ENCODE assay signal across 9 mouse cellular contexts in the genomic region with DNA sequence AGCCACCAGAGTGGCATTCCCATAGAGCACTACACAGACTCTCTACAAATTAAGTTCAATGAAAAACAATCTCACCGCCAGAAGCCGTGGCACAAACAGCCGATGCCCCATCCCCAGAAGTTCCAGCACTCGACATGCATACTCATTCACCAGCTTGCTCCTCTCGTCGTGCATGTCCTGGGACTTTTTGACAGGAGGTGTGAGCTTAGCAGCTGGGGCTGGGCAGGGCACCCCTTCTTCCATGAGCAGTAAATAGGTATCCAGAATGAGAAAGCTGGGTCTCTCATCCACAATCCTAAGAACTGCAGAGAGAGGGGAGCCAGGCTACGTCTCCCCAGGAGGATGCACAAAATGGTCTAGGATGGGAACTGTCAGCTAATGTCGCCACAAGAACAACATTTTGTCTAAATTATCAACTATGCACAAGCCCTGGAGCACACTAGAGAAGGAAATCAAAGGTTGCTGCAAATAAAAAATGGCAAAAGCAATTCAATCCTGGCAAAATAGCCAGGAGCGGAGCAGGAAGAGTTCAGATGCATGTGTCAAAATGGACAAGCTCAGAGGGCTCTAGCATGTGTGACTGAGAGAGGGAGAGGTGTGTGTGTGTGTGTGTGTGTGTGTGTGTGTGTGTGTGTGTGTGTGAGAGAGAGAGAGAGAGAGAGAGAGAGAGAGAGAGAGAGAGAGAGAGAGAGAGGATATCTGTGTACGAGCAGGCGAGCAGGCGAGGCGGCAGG.
DNase-seq lines count a peak whose midpoint lies in the region; ATAC-seq and TF ChIP-seq lines count a peak whose summit lies in the region.
"Had no signal": no experiment of that assay in that cellular context is flagged by ENCODE, and none has a peak within 500 bp of the region (broad histone marks: within the 10 kb centered on the region; RNA-seq: fewer than 3 reads in every experiment).

No protein-coding gene starts in this region.

- no peak for DNase-seq in kidney, postnatal 36 days
- DNase-seq in cerebellum, adult 18-20 months = peak; percentile 38 to 65
- DNase-seq in forebrain, postnatal 0 days = peak; percentile 58
- no peak for DNase-seq in limb, embryonic 14.5 days (ENCODE audit: low spot score)
- DNase-seq in right cerebral cortex, postnatal 14 days = peak; percentile 6
- DNase-seq in thymus, postnatal 10 days (ENCODE audit: low spot score in 2 of 2) = no peak
- no peak for DNase-seq in B cell, adult 2 months

- H3K27me3 ChIP-seq in kidney, embryonic 15.5 days = no peaks in the 10 kb centered on the region
- no peaks in the 10 kb centered on the region for H3K27me3 ChIP-seq in forebrain, postnatal 0 days (ENCODE audit: insufficient read depth, low read length)
- no peaks in the 10 kb centered on the region for H3K27me3 ChIP-seq in limb, embryonic 14.5 days (ENCODE audit: control insufficient read depth, insufficient read depth, low read length)

- WGBS in kidney, embryonic 15.5 days = 18% methylated on average over 13 of the region's 13 CpGs
- 9% methylated on average over 12 of the region's 13 CpGs for WGBS in forebrain, postnatal 0 days
- 25% methylated on average over 13 of the region's 13 CpGs for WGBS in limb, embryonic 14.5 days

- TF ChIP-seq POLR2A in limb, embryonic 14.5 days (IDR thresholded peaks at IDR 0.05; ENCODE audit: borderline replicate concordance, extremely low read depth, insufficient read depth, insufficient read length) = no peak

- peaks cover 14% of the 10 kb centered on the region for H3K4me1 ChIP-seq in kidney, embryonic 15.5 days
- H3K4me1 ChIP-seq in forebrain, postnatal 0 days (ENCODE audit: insufficient read depth) = peaks cover 11% of the 10 kb centered on the region; the same call in 1 of the 2 replicates
- H3K4me1 ChIP-seq in limb, embryonic 14.5 days (ENCODE audit: control insufficient read depth, insufficient read depth, low read length) = peaks cover 7% of the 10 kb centered on the region; the same call in 1 of the 2 replicates

- H3K4me2 ChIP-seq in kidney, embryonic 15.5 days = peak overlapping the region; percentile 70
- H3K4me2 ChIP-seq in forebrain, postnatal 0 days (ENCODE audit: low read depth) = peak overlapping the region; percentile 66
- peak overlapping the region; percentile 59 for H3K4me2 ChIP-seq in limb, embryonic 14.5 days (replicated peaks; ENCODE audit: low read depth, low read length, severe bottlenecking)

- peak overlapping the region; percentile 43 for H3K4me3 ChIP-seq in kidney, embryonic 15.5 days (replicated peaks)
- H3K4me3 ChIP-seq in forebrain, postnatal 0 days (ENCODE audit: low read depth, low read length) = peak overlapping the region; percentile 58
- peak overlapping the region; percentile 32 for H3K4me3 ChIP-seq in limb, embryonic 14.5 days (replicated peaks; ENCODE audit: low read length)

- peak; percentile 52; the same call in 1 of the 2 replicates for ATAC-seq in kidney, embryonic 15.5 days (replicated peaks; ENCODE audit: low FRiP score)
- peak; percentile 25 for ATAC-seq in forebrain, postnatal 0 days
- no peak for ATAC-seq in limb, embryonic 14.5 days (ENCODE audit: low FRiP score, low read depth)

- peak overlapping the region; percentile 43 for H3K9ac ChIP-seq in kidney, embryonic 15.5 days
- H3K9ac ChIP-seq in forebrain, postnatal 0 days = peak overlapping the region; percentile 70
- peak overlapping the region; percentile 41 for H3K9ac ChIP-seq in limb, embryonic 14.5 days (ENCODE audit: low read depth, low read length, severe bottlenecking)

- no peak overlapping the region for H3K27ac ChIP-seq in kidney, embryonic 15.5 days
- peak overlapping the region; percentile 89 for H3K27ac ChIP-seq in forebrain, postnatal 0 days (ENCODE audit: low read depth, low read length)
- no peak overlapping the region for H3K27ac ChIP-seq in limb, embryonic 14.5 days (replicated peaks; ENCODE audit: low read depth, low read length)

- TF ChIP-seq CTCF in forebrain, postnatal 0 days (IDR thresholded peaks at IDR 0.05; ENCODE audit: low read depth) = no peak

- no peaks in the 10 kb centered on the region for H3K36me3 ChIP-seq in kidney, embryonic 15.5 days
- H3K36me3 ChIP-seq in forebrain, postnatal 0 days (ENCODE audit: insufficient read depth) = no peaks in the 10 kb centered on the region
- no peaks in the 10 kb centered on the region for H3K36me3 ChIP-seq in limb, embryonic 14.5 days (ENCODE audit: control insufficient read depth, insufficient read depth, low read length)

- H3K9me3 ChIP-seq in kidney, embryonic 15.5 days (replicated peaks) = no peaks in the 10 kb centered on the region
- H3K9me3 ChIP-seq in forebrain, postnatal 0 days (ENCODE audit: low read length) = no peaks in the 10 kb centered on the region
- no peaks in the 10 kb centered on the region for H3K9me3 ChIP-seq in limb, embryonic 14.5 days (ENCODE audit: control insufficient read depth, low read length)
- H3K9me3 ChIP-seq: G1E had no signal

Comparison
In these comparisons a context has a peak if more than half of its experiments do, and no peak if none do; other contexts are left out.
1. DNase-seq: peak in cerebellum, adult 18-20 months (2 of 2), forebrain, postnatal 0 days (single experiment) and right cerebral cortex, postnatal 14 days (single experiment); none in kidney, postnatal 36 days (0 of 2), limb, embryonic 14.5 days (single experiment), thymus, postnatal 10 days (0 of 2) and B cell, adult 2 months (0 of 2).
2. Peak in every context shown above with its lines, with median percentiles within 50 percentile points of each other: H3K4me2 ChIP-seq, H3K4me3 ChIP-seq and H3K9ac ChIP-seq.